Mouse (Mus musculus) erythroblast, embryonic 14.5 days (primary cell): ENCODE data around the gene Neto2.

Source experiments
- GATA1 ChIP-seq: IDR thresholded peaks from 2 replicates; pipeline ENCODE4 v1.6.1; 2012; ENCODE audit warnings: low read length, inconsistent platforms, mixed read lengths
- TAL1 ChIP-seq: IDR thresholded peaks from 3 replicates; pipeline ENCODE4 v1.6.1; 2012; ENCODE audit warnings: low read length, inconsistent platforms, mixed read lengths

DNA sequence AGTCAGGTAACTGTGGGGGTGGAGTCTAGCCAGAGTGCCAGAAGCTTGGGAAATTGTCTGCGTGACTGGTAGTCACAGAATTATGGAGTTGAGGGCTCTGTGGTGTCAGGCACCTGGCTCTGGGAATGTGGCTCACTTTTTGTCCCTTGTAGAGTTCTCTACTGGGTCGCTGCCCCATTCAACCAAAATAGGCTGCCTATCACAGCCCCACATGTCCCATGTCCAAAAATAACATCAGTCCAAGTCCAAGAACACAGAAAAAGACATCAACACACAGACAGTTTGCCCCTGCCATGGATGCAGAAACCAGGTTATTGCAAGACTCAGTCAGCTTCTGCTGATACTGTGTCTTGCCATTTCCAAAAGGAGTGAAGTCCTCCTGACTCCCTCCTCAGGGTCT lies 112.1 kb downstream of the Neto2 start:
- no peak for TF ChIP-seq GATA1
- TF ChIP-seq TAL1, result no peak
